Mouse (Mus musculus): Measurements from ENCODE around the gene Kifc1. TPM values are rescaled to one million over a fixed set of nuclear protein-coding genes. Genes with fewer than 3 reads are reported as not detected.
"Not testable (repeated sequence)": the region's sequence is repeated elsewhere in the genome, so short reads cannot be mapped to it uniquely, and the experiment has no call there.

The Kifc1 gene
- total RNA-seq, 1 experiment = 149 TPM

DNA sequence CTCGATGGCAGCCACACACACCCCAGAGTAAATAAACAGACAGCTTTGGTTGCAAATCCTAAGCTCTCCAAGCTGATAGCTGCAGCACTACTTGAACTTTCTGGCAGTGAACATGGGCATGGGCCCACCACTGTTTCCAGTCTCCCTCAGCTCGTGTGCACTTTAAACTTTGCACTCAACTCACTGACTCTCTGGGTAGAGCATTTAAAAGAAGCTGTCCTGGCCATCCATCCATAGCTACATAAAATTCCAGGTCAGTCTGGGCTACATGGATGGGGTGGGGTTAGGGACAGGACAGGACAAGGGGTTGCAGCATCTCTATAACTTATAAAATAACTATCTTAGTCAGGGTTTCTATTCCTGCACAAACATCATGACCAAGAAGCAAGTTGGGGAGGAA lies 2.7 kb downstream of the Kifc1 start:
- H3K9ac ChIP-seq (ENCODE audit: insufficient read depth, low read depth, low read length, poor library complexity, severe bottlenecking); H3K27ac ChIP-seq (ENCODE audit: insufficient read depth, low read depth, low read length, poor library complexity, severe bottlenecking); H3K4me1 ChIP-seq (ENCODE audit: control insufficient read depth in 2 of 2, insufficient read depth in 2 of 2, low read length in 2 of 2, poor library complexity in 1 of 2); in situ Hi-C loops (cut with MboI; ENCODE audit: low sequenced_read_pairs in 2 of 2, unreplicated experiment in 2 of 2); H3K9me3 ChIP-seq (ENCODE audit: control insufficient read depth, insufficient read depth, low read depth, low read length); DNase-seq (ENCODE audit: low read depth, low spot score); H3K4me3 ChIP-seq (ENCODE audit: insufficient read depth in 1 of 2, low read depth in 1 of 2, low read length in 2 of 2, poor library complexity in 1 of 2, severe bottlenecking in 1 of 2): not testable (repeated sequence)
- H3K36me3 ChIP-seq (ENCODE audit: control insufficient read depth, insufficient read depth, low read length, poor library complexity, severe bottlenecking) = peaks cover 33% of the 10 kb centered on the region

- H3K4me3 ChIP-seq (ENCODE audit: insufficient read depth in 1 of 2, low read depth in 1 of 2, low read length in 2 of 2, poor library complexity in 1 of 2, severe bottlenecking in 1 of 2); H3K9me3 ChIP-seq (ENCODE audit: control insufficient read depth, insufficient read depth, low read depth, low read length); H3K4me1 ChIP-seq (ENCODE audit: control insufficient read depth in 2 of 2, insufficient read depth in 2 of 2, low read length in 2 of 2, poor library complexity in 1 of 2); H3K9ac ChIP-seq (ENCODE audit: insufficient read depth, low read depth, low read length, poor library complexity, severe bottlenecking); DNase-seq (ENCODE audit: low read depth, low spot score); H3K27ac ChIP-seq (ENCODE audit: insufficient read depth, low read depth, low read length, poor library complexity, severe bottlenecking); in situ Hi-C loops (cut with MboI; ENCODE audit: low sequenced_read_pairs in 2 of 2, unreplicated experiment in 2 of 2): not testable (repeated sequence)
- H3K36me3 ChIP-seq (ENCODE audit: control insufficient read depth, insufficient read depth, low read length, poor library complexity, severe bottlenecking) = peaks cover 57% of the 10 kb centered on the region
Measured at GRCm38 (mm10) chr17:33884320-33884719, 6.1 kb downstream of the Kifc1 start.

DNA sequence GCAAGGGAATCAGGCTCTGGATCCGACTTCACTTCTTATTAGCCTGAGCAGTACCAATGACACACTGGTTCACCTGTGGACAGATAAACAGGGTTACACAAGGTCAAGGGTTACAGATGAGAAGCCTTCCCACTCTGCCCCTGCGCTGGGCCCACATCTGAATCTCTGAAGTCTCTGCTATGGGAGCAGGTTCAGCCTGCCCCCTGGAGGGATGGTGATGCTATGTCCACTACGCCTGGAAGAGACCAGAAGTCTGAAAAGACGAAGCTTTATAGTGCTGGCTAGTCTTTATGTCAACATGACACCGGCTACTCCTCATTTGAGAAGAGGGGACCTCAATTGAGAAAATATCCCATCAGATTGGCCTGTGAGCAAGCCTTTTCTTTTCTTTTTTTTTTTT lies 14.7 kb downstream of the Kifc1 start:
- H3K9ac ChIP-seq (ENCODE audit: insufficient read depth, low read depth, low read length, poor library complexity, severe bottlenecking); in situ Hi-C loops (cut with MboI; ENCODE audit: low sequenced_read_pairs in 2 of 2, unreplicated experiment in 2 of 2); H3K4me1 ChIP-seq (ENCODE audit: control insufficient read depth in 2 of 2, insufficient read depth in 2 of 2, low read length in 2 of 2, poor library complexity in 1 of 2); DNase-seq (ENCODE audit: low read depth, low spot score); H3K27ac ChIP-seq (ENCODE audit: insufficient read depth, low read depth, low read length, poor library complexity, severe bottlenecking); H3K9me3 ChIP-seq (ENCODE audit: control insufficient read depth, insufficient read depth, low read depth, low read length); H3K4me3 ChIP-seq (ENCODE audit: insufficient read depth in 1 of 2, low read depth in 1 of 2, low read length in 2 of 2, poor library complexity in 1 of 2, severe bottlenecking in 1 of 2): not testable (repeated sequence)
- peaks cover 34% of the 10 kb centered on the region for H3K36me3 ChIP-seq (ENCODE audit: control insufficient read depth, insufficient read depth, low read length, poor library complexity, severe bottlenecking)

DNA sequence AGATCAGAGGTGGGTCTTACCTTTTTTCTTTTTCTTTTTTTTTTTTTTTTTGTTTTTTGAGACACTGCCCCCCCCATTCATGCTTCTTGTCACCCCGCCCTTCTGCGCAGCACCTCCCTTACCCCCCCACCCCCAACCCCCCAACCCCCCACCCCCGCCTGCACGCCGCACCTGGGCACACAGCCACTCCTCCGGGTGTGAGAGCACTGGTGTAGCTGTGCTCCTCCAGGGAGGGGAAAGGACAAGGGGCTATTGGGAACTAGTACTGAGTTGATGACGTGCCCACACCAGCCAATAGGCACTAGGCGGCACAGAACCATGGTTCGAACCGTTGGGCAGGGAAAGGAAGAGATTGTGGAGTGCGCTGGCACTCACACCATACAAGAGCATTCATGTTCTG lies 16.1 kb downstream of the Kifc1 start:
- Histone ChIP-seq H3K9me3 (ENCODE audit: control insufficient read depth, insufficient read depth, low read depth, low read length) (no peaks in the 10 kb centered on the region), H3K4me1 (ENCODE audit: control insufficient read depth in 2 of 2, insufficient read depth in 2 of 2, low read length in 2 of 2, poor library complexity in 1 of 2) (peaks cover 0 to 2% of the 10 kb centered on the region in 2 experiments; a peak in 1 of 4 replicates), H3K4me3 (ENCODE audit: insufficient read depth in 1 of 2, low read depth in 1 of 2, low read length in 2 of 2, poor library complexity in 1 of 2, severe bottlenecking in 1 of 2) (no peak overlapping the region), H3K36me3 (ENCODE audit: control insufficient read depth, insufficient read depth, low read length, poor library complexity, severe bottlenecking) (peaks cover 24% of the 10 kb centered on the region), H3K27ac (ENCODE audit: insufficient read depth, low read depth, low read length, poor library complexity, severe bottlenecking) (no peak overlapping the region), H3K9ac (ENCODE audit: insufficient read depth, low read depth, low read length, poor library complexity, severe bottlenecking) (no peak overlapping the region)
- in situ Hi-C loops (cut with MboI; ENCODE audit: low sequenced_read_pairs in 2 of 2, unreplicated experiment in 2 of 2) = no loop called here
- no peak for TF ChIP-seq HCFC1 (IDR thresholded peaks at IDR 0.05; ENCODE audit: borderline replicate concordance, insufficient read depth, low read length)
- no peak for TF ChIP-seq ZNF384 (IDR thresholded peaks at IDR 0.05; ENCODE audit: low read depth, low read length)
- TF ChIP-seq MAFK (IDR thresholded peaks at IDR 0.05; ENCODE audit: insufficient read depth, low read depth, low read length) = no peak
- no peak for TF ChIP-seq ZC3H11A (IDR thresholded peaks at IDR 0.05; ENCODE audit: borderline replicate concordance, low read depth, low read length)
- no peak for TF ChIP-seq CHD2 (IDR thresholded peaks at IDR 0.05; ENCODE audit: low read depth, low read length)
- no peak for DNase-seq (ENCODE audit: low read depth, low spot score)

- in situ Hi-C loops (cut with MboI; ENCODE audit: low sequenced_read_pairs in 2 of 2, unreplicated experiment in 2 of 2); H3K4me3 ChIP-seq (ENCODE audit: insufficient read depth in 1 of 2, low read depth in 1 of 2, low read length in 2 of 2, poor library complexity in 1 of 2, severe bottlenecking in 1 of 2); H3K4me1 ChIP-seq (ENCODE audit: control insufficient read depth in 2 of 2, insufficient read depth in 2 of 2, low read length in 2 of 2, poor library complexity in 1 of 2); H3K9me3 ChIP-seq (ENCODE audit: control insufficient read depth, insufficient read depth, low read depth, low read length); DNase-seq (ENCODE audit: low read depth, low spot score); H3K27ac ChIP-seq (ENCODE audit: insufficient read depth, low read depth, low read length, poor library complexity, severe bottlenecking); H3K9ac ChIP-seq (ENCODE audit: insufficient read depth, low read depth, low read length, poor library complexity, severe bottlenecking): not testable (repeated sequence)
- peaks cover 21% of the 10 kb centered on the region for H3K36me3 ChIP-seq (ENCODE audit: control insufficient read depth, insufficient read depth, low read length, poor library complexity, severe bottlenecking)
Measured at GRCm38 (mm10) chr17:33873537-33873936, 16.9 kb downstream of the Kifc1 start, which contains the start of gene Gm7029. TSS of gene Gm7029 (plus strand) at chr17:33873837.

All from ES-E14 (cell line).